Mouse (Mus musculus) 416B (cell line): Measurements from ENCODE around the gene Mipol1.

Experiments
- DNase-seq: peaks from one replicate; pipeline ENCODE4 v3.0.0; 2011; ENCODE audit warnings: low read depth

Mipol1 gene

DNA sequence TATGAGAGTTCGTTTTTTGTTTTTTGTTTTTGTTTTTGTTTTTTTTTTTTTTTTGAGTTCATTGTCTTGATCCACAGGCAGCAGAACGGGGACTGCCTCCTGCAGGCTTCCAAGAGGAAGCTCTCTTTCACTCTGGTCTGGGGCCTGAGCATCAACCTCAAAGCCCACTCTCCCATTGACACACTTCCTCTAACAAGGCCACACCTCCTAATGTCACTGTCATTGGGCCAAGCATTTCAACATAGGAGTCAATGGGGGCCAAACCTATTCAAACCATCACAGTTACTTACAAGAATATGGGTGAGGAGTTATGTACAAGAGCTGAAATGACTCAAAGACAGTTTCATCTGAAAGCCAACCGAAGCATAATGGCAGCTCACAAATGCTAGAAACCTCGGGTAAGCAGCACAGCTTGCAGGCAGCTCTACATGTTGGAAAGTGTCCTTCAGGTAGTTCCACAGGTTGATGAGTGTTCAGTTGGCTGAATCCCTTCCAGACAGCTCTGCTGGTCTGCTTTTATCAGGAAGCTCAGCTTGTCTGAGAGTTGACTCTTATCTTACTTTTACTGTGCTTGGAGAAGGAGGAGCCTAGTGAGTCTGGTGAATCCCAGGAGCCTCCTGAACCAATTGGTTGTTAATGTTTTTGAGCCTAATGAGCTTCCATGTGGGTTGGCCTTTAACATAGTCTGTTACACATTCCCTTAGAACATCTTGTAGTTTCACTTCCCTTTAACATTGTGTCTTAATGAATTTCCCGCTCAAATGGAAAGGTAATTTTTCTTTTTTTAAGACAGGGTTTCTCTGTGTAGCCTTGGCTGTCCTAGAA lies 13.7 kb downstream of the Mipol1 start:
- peak; percentile 69 for DNase-seq

DNA sequence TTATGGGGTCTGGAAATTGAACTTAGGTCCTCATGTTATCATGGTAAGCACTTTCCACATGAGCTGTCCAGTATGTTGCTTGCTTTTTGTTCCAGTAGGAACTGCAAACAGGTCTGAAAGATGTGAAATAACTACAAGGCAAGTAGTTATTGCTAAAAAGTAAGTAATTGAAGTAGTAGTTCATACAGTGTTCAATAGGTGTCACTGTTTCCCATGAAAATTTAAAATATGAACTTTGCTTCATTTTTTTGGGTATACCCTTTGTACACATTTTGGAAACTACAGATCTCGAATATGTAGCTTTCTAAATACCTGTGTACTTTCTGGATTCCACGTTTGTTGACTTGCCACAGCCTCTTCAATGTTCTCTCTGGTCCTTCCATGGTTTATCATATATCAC lies 28.3 kb downstream of the Mipol1 start:
- peak; percentile 66 for DNase-seq

DNA sequence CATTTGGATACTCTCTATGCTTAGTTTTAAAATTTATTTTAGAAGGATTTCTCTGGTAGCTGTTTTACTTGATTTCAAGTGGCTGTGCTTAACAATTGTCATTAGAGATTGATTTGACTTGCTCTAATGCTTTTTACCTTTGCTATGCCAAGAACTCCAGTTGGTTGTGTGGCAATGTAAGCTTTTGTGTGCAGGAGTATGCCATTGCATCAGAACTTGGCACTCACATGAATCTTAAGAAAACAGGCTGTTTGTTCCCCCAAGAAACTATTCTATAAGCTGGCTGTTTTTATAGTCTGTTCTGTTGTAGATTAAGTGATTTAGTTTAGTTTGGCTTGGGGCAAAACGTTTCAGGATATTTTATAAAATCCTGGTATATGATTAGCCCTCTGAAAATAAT lies 45.2 kb downstream of the Mipol1 start:
- DNase-seq, result no peak

DNA sequence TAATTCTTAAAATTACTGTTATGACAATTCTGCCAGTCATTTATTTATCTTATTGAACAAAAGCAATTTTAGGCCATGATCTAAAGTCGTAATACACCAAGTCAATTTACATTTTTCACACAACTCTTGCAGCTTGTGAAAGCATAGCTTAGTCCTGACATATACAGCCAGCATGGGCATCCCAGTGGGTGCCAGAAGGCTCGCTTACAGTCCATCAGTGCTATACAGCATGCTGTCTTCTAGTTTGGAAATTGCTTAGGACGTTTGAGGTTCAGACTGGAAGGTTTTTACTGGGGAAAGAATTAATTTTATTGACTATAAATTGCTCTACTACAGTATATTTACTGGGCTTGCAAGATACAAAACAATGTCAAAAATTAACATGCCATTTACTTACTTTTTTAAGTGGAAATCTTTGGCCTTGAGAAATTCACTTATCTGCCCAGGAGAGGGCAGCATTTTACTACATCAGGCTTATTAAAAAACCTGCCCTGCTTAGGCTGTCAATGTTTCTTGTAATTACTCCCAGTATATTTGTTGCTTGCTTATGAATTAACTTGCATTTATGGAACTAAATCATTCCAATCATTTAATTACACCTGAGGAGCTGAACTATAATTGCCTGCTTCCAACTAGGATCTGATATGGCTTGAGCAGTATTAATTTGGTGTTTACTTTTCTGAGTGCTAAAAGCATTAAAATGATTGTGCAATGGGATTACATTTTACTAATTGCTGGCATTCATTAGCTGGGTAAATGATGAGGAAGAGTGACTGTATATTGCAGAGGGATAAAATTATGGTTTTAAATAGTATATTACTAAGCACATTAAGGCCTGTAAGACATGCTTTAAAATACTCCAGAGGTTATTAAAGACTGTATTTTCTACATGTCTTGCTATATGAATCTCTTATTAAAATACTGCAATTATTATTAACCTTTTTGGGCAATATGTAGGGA lies 51.2 kb downstream of the Mipol1 start:
- peak; percentile 82 for DNase-seq

DNA sequence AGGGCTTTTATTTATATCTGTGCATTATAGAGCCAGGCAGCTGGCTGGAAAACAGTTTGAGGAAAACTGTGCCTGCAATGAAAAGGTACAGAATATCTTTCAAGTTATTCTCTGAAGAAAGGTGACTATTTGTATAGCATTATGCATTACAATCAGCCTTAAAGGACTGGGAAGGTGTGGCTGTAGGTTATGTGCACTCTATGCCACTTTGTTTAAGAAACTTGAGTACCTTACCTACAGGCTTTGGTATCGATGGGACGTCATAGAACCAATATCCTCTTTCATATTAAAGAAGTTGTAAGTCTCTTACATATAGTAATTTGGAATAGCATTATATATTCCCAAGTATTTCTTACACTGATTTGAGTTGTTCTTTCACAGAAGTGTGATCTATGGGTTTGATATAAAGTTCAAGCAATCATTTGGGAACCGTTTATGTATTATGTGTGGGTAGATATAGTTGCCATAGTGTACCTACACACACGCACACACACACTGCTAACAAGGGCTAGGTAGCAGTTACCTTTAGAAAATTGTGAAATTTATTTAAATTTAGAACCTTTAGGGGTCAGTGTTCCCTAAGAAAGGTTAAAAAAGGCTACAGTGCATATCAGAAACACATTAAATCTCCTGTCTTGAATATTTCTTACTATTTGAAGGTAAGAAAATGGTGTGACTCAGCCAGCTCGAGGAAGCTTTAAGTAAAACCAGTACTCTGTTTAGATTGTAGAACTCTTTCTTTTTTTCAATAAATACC lies 55.3 kb downstream of the Mipol1 start:
- DNase-seq, result peak; percentile 62

GRCm38 (mm10) chr12:57307337-57307736 lies 77.1 kb downstream of the Mipol1 start:
- no peak for DNase-seq

- DNase-seq, result no peak
Observed at GRCm38 (mm10) chr12:57307748-57308147, 77.5 kb downstream of the Mipol1 start.

- DNase-seq, result no peak
Observed at GRCm38 (mm10) chr12:57339053-57339452, 108.8 kb downstream of the Mipol1 start.

GRCm38 (mm10) chr12:57340111-57340510 lies 109.9 kb downstream of the Mipol1 start:
- peak; percentile 61 for DNase-seq

DNA sequence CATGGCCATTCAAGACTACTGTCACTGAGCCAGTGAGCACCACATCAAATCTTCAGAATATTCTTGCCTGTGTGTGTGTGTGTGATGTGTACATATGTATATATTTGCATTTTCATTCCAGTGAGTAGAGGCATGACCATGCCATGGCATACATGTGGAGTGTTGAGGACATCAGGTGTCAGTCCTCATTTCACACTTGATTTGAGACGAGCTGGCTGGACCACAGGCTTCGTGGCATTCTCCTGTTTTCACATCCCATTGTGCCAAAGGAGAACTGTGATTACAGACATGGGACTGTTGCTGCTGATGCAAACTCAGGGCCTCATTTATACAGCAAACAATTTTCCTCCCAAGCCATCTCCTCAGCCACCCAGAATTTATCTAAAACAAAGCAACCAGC lies 132.5 kb downstream of the Mipol1 start:
- DNase-seq, result no peak

DNA sequence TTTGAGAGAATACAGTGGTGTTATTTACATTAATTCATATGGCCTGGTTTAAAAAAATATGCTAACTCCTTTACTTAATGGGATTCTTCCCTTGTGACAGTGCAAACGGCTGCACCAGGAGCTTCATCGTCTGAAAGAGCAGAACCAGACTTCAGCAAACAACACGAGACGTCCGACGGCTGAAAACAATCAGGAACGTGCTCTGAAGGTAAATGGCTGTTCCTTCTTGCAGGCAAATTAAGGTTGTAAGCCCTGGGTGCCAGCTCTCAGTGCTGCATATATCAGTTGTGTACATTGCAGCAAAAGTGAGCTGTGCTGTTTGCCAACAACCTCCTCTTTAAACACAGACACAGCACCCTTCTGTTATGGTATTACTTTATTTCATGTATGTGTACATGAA lies 133.8 kb downstream of the Mipol1 start:
- DNase-seq, result no peak

DNA sequence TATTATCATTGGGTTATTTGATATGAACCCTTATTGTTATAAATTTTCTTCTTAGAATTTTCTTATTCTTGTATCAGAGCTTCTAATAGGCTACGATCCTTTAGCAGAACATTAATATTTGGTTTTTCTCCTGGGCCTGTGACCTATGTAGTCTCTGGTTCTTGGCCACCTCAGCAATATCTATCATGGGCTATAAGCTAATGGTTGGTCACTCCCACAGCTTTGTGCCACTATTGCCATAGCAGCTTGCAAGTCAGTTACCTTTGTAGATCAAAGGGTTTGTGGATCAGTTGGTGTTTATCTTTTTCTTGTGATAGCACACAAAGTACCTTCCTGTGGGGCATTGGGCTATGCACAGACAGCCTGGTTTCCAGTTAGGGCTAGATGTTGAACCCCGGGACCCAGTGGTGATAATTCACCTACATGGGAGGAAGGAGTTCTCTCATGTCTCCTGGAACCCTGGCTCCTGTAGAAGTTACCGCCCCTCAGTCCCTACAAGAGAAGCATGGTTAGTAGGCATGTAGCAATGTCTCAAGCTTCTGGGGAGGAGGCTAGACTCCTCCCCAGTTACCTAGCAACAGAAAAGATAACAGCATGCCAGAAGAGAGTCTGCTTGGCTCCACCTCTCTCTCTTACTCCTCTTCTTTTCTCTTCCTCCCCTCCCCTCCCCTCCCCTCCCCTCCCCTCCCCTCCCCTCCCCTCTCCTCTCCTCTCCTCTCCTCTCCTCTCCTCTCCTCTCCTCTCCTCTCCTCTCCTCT lies 141.7 kb downstream of the Mipol1 start:
- DNase-seq, result no peak

DNA sequence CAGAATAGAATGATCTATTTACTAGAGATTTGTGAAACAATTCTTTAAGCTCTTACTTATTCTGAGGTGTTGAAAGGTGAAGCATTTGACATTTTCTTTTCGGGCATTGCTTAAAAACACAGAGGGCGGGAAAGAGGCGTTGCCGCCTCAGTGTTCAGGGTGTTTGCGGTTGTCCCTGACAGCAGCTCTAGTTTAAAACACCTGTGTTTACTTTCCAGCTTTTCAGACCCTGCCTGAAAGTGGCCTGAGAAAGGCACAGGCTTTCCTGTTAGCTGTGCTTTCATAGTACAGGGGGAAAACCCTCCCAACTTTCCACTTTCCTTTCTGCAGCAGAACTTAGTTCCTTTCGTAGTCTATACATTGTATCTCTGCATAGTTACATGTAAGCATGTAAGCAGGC lies 152.6 kb downstream of the Mipol1 start:
- DNase-seq, result no peak

- DNase-seq, result no peak
Observed at GRCm38 (mm10) chr12:57387588-57388292, 157.5 kb downstream of the Mipol1 start.

- DNase-seq, result no peak
Observed at GRCm38 (mm10) chr12:57399547-57399946, 169.3 kb downstream of the Mipol1 start.

- no peak for DNase-seq
Observed at GRCm38 (mm10) chr12:57400186-57400585, 170.0 kb downstream of the Mipol1 start.

DNA sequence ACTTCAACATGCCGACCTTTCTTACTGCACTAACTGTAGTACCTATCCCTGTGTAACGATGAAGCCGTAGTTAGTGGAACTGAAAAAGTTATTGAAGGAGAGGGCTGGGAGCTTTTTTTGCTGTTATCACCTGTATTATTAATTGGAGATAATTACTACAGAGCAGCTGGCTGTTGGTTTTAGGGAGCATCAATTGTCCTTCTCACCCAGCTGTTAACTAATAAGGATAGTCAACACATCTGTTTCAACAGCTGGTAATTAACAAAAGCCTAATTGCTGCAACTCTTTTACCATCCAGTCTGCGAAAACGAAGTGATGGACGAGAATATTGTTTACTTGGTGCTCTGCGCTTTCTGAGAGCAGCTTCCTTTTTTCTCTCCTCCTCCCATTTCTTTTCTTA lies 170.9 kb downstream of the Mipol1 start:
- no peak for DNase-seq

- DNase-seq, result no peak
Observed at GRCm38 (mm10) chr12:57402360-57402759, 172.1 kb downstream of the Mipol1 start.

- DNase-seq, result no peak
Observed at GRCm38 (mm10) chr12:57409976-57410375, 179.7 kb downstream of the Mipol1 start.

GRCm38 (mm10) chr12:57413833-57414232 lies 183.6 kb downstream of the Mipol1 start:
- DNase-seq, result no peak

GRCm38 (mm10) chr12:57424902-57425301 lies 194.7 kb downstream of the Mipol1 start:
- DNase-seq, result no peak
